Mouse (Mus musculus) cerebellum, adult 2 months (tissue): ENCODE measurements around the gene Cenpl.

Experiments used
- CTCF ChIP-seq: fragments of 200-500 bp; IDR thresholded peaks from 2 replicates; pipeline ENCODE4 v1.5.1; 2011; ENCODE audit warnings: low read depth, mild to moderate bottlenecking, control low read depth, low read length, moderate library complexity, borderline replicate concordance; ENCODE audit not compliant: insufficient read depth
- POLR2A ChIP-seq: fragments of 200-500 bp; IDR thresholded peaks from 2 replicates; pipeline ENCODE4 v1.6.1; 2011; ENCODE audit warnings: low read length, control low read depth, borderline replicate concordance; ENCODE audit not compliant: insufficient read depth

DNA sequence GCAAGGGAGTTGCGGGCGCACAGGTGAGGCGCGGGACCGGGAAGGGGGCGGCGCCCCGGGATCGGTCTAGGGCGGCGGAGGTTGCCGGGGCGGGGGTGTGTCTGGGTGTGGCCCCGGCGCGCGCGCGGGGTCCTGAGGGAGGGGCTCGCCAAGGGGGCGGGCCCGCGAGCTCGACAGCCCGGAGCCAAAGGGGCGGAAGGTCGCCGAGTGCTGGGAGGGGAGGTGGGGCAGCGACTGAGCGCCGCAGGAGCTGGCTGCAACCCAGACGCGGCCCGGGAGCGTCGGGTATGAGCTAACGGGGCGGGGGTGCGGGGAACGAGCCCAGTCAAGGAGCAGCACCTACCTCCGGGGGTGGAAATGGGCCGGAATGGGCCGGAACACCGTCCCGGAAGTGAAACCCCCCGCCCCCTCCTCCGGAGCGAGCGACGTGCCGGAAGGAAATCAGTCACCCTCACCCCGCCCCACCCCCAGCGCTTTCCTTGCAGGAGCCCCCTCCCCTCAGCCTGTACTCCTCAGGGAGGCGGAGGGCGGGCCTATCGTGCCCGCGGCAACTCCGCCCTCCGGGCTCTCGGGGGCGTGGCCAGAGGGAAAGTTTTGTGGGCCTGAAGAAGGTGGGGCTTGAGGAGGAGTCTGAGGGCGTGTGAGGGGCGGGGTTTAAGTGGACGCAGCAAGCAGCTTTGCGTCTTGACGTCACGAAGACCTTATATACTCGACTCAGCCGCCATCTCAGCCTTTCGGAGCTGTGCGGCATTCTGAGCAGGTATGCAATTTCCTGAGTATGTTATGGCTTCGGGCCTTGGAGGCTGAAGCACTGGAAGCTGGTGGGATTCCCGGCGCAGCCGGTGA, 35.9 kb upstream of the Cenpl start, which contains the start of gene Zbtb37:
- no peak for TF ChIP-seq CTCF
- TF ChIP-seq POLR2A = peak; percentile 100
